Mouse (Mus musculus) gastrocnemius, adult 2 months (tissue): ENCODE measurements around the gene Cib2. TPM values are rescaled to one million over a fixed set of nuclear protein-coding genes. Genes with fewer than 3 reads are reported as not detected.
"Not testable (repeated sequence)": the region's sequence is repeated elsewhere in the genome, so short reads cannot be mapped to it uniquely, and the experiment has no call there.

Experiments
- DNase-seq: peaks from one replicate; pipeline ENCODE4 v3.0.0; 2022
- H3K27ac ChIP-seq: fragments of 200-600 bp; 2 replicates; pipeline ENCODE4 v1.8.1; 2022; ENCODE audit warnings: mild to moderate bottlenecking
- H3K4me3 ChIP-seq: fragments of 200-600 bp; 2 replicates; pipeline ENCODE4 v1.8.1; 2022; ENCODE audit warnings: mild to moderate bottlenecking, moderate library complexity
- CTCF ChIP-seq: fragments of 200-600 bp; IDR thresholded peaks from 2 replicates; pipeline ENCODE4 v1.8.1; 2022; ENCODE audit warnings: antibody characterized with exemption, mild to moderate bottlenecking, moderate library complexity
- intact Hi-C: fragments of 180-260 bp; cut with DNase I; formaldehyde crosslinking; loops from one replicate; pipeline ENCODE4 v1.15.1; 2025
- long read RNA-seq, 2 experiments: library from polyadenylated mRNA; stranded (forward); transcript quantifications; one replicate each; pipeline ENCODE4 v2.0.0; 2021
- total RNA-seq, 2 experiments: library from RNA; stranded (reverse); gene quantifications; 2 replicates each; pipeline ENCODE4 v1.2.3; 2021

The Cib2 gene
- total RNA-seq, result 100 to 1,000 TPM in 1 of 2 experiments, 10 to 100 TPM in 1; 95.5 to 143 TPM
- long read RNA-seq, experiment 1, transcript Cib2-201 (6 exons, 1,433 nt), result major isoform, 152 of 169 reads
- long read RNA-seq, experiment 1, partial matches to known transcripts, result 6 of 169 reads
- long read RNA-seq, experiment 1, other reads (novel, unspliced or antisense), result 11 of 169 reads
- long read RNA-seq, experiment 2, transcript Cib2-201 (6 exons, 1,433 nt), result major isoform, 180 of 203 reads
- long read RNA-seq, experiment 2, partial matches to known transcripts, result 3 of 203 reads
- long read RNA-seq, experiment 2, other reads (novel, unspliced or antisense), result 20 of 203 reads

DNA sequence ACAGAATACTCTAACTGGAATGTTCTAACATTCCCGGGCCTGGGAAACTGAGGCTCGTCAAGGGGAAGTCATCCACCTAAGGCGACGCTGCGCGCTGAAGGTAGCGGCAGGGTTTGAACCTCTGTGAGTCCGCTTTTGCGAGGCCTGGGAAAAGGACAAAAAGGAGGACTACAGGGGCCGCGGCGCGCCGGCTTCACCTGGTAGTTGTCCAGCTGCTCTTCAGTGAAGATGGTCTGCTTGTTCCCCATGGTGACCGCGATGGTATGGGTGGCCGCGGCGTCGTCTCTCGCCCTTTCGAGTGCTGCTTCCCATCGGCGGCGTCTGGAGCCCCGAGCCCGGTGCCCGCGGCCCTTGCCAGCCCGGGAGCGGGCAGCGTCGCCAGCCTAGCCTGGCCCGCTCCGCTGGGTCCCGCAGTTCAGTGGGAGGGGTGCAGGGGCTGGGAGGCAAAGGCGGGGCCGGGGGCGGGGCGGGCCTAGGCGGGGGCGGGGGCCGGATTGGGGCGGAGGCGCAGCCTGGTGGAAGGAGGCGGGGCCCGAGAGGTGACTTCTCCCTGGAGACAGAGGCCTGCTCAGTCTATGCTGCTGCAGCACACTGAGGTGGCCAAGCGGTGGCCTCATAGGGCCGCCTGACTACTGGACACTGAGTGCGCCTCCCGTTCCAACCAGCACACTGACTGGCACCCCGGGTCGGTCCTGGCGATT, at the start of gene Cib2:
Gene Cib2 (minus strand): TSS at position 448 of the 701 bp plus-strand sequence.
- intact Hi-C loops, result loop anchor here (2.0 kb wide), 3 partner anchors 27 to 45 kb away; partner anchors contain the start of gene Idh3a
- peak; percentile 94 for DNase-seq
- H3K4me3 ChIP-seq, result peak within 1 kb of the TSS; percentile 83
- H3K27ac ChIP-seq, result peak within 1 kb of the TSS; percentile 92
- TF ChIP-seq CTCF, result peak; percentile 59

GRCm38 (mm10) chr9:54604886-54605285, 44.9 kb upstream of the Cib2 start:
- Histone ChIP-seq H3K4me3 (no peak overlapping the region), H3K27ac (no peak overlapping the region)
- TF ChIP-seq CTCF, result peak; percentile 72
- DNase-seq, result peak; percentile 86
- intact Hi-C loops, result loop anchor here (1.0 to 2.0 kb wide), 2 partner anchors 44 to 53 kb away; partner anchors contain the start of gene Cib2

DNA sequence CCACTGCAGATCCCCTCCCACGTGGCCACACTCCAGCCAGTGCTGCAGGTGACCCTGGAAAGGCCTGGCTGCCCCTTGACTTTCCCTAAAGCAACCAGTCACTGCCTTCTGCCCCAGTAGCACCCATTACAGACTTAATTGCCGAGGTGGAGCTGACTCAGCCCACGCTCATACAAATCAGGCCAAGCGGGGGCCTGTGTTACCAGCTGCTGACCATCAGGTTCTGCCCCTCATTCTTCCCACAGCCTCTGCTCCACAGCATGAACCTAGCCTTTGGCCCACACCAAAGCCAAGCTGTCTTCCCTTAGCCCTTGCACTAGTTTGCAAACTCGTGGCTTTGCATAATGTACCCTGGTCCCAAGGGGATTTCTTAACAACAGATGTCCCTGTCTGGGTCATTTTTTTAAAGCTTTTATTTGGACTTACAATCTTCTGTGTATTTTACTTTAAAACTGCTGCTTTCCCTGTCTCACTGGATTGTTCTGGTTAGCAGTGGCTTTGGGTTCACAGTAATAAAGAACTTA, 44.2 kb upstream of the Cib2 start:
- intact Hi-C loops, result loop anchor here (2.0 kb wide), 1 partner anchor 43 kb away; the partner anchor contains the start of gene Cib2
- DNase-seq, result no peak
- H3K27ac ChIP-seq, result no peak overlapping the region
- no peak for TF ChIP-seq CTCF
- no peak overlapping the region for H3K4me3 ChIP-seq

DNA sequence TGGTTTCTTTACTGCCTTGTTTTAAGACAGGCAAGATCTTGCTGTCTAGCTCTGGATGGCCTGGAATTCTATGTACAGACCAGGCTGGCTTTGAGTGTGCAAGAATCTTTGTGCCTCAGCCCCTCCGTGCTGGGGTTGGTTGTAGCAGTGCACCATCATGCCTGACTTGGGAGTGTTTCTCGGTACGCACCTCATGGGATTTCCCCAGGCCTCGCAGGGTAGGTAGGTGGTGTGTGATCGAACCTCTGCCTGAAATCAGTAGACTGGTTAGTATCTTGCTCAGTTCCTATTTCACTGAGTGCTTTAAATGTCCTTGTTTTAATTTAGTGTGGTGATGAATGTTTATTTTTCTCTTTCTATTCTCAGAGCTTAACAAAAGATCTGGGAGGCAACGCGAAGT, 42.9 kb upstream of the Cib2 start:
- no peak overlapping the region for H3K27ac ChIP-seq
- no peak for TF ChIP-seq CTCF
- DNase-seq, result no peak
- intact Hi-C loops, result no loop called here
- no peak overlapping the region for H3K4me3 ChIP-seq

DNA sequence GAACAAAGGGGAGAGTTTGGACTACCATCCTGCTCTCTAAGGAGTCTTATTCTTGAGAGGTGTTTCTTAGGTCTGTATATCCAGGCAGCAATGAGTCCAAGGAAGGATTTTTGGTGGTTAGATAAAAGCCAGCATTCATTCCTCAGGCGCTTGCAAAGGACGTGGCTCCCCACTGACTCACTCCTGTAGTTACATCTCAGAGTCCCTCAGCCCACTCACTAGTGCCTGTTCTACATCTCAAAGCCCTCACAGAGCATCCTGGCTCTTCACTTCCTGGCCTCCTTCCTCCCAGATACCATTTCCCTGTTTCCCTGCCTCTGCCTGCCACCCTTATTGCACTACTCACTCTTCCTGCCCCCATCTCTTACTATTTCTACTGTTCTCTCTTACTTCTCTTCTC, 42.4 kb upstream of the Cib2 start:
- no peak overlapping the region for H3K27ac ChIP-seq
- TF ChIP-seq CTCF, result no peak
- DNase-seq, result no peak
- H3K4me3 ChIP-seq, result no peak overlapping the region
- intact Hi-C loops, result no loop called here

DNA sequence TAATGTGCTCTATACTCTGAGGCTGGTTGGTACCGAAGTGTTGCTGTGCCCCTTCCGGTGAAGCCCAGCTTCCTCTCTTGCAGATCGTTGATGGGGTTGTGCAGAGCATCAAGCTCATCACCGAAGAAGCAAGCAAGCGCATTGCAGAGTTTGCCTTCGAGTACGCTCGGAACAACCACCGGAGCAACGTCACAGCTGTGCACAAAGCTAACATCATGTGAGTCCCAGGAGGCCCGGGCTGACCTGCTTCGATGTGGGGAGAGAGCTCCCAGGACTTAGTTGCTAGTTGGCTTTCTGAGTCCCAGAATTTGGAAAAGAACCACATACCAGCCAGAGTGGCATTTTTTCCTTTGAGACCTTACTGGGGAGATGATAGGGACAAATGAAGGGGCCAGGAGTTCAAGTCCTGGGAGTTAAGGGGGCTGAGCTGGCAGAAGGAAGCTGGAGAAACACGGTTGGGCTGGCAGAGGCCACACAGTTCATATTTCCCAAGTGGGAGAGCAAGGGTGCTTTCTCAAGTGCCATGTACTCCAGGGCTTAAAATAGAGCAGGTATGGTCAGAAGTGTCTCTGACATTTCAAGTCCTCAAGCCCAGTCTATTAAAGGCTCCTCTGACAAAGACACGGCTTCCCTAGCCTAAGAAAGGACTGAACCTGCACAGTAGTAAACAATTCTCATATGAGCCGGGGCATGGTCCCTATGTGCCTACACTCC, 36.9 kb upstream of the Cib2 start:
- Histone ChIP-seq H3K4me3 (peak overlapping the region; percentile 65), H3K27ac (peak overlapping the region; percentile 96)
- intact Hi-C loops, result loop anchor here (2.0 kb wide), 1 partner anchor 36 kb away; the partner anchor contains the start of gene Cib2
- no peak for TF ChIP-seq CTCF
- peak; percentile 74 for DNase-seq

DNA sequence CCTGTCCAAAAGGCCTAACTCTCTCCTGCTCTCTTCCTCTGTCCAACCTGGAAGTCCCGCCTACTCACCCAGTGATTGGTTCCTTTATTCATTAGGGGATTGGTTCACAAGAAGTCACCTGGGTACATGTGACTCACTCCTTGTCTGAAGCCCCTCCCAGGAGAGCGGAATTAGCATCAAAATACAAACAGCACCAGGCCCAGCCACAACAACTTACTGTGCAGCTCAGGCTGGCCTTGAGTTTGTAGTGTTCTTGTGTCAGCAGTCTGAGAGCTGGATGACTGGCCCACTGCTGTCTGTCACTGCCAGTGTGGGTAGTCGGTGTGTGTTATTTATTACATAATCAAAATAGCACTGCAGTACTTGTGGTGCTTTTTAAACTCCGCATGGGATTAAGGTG, 33.6 kb upstream of the Cib2 start:
- intact Hi-C loops, result not testable (repeated sequence)
- peak overlapping the region; percentile 96 for H3K27ac ChIP-seq
- H3K4me3 ChIP-seq, result peak overlapping the region; percentile 65; the same call in 1 of the 2 replicates
- DNase-seq, result peak; percentile 44

- no peak for TF ChIP-seq CTCF
- intact Hi-C loops, result loop anchor here (2.0 kb wide), 1 partner anchor 27 kb away; the partner anchor contains the start of gene Cib2
- DNase-seq, result no peak
- Histone ChIP-seq H3K4me3 (peak overlapping the region; percentile 80), H3K27ac (peak overlapping the region; percentile 94)
Observed at GRCm38 (mm10) chr9:54587863-54588262, 27.8 kb upstream of the Cib2 start.

GRCm38 (mm10) chr9:54586199-54587061, 26.4 kb upstream of the Cib2 start, which contains the start of gene Idh3a:
TSS of gene Idh3a (plus strand) at chr9:54586334.
- Histone ChIP-seq H3K27ac (peak within 1 kb of the TSS; percentile 94), H3K4me3 (peak within 1 kb of the TSS; percentile 80)
- TF ChIP-seq CTCF, result no peak
- intact Hi-C loops, result loop anchor here (2.0 kb wide), 1 partner anchor 26 kb away; the partner anchor contains the start of gene Cib2
- peak; percentile 99 for DNase-seq

DNA sequence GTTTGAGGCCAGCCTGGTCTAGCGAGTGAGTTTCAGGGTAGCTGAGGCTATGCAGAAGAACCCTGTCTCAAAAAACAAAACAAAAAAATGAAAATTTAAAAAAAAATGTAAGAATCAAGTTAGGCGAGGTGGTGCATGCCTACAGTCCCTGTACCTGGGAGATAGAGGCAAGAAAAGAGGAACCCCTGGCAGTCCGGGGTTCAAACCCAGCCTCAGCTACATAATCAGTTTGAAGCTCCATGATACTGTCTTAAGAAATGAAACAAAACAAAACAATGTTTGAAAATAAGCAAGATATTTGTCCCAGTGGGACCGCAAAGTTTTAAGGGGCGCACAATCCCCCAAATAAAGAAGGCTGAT, 25.8 kb upstream of the Cib2 start:
- no peak for TF ChIP-seq CTCF
- Histone ChIP-seq H3K27ac (peak overlapping the region; percentile 64), H3K4me3 (peak overlapping the region; percentile 80)
- DNase-seq, result no peak
- intact Hi-C loops, result loop anchor here (2.0 kb wide), 1 partner anchor 25 kb away; the partner anchor contains the start of gene Cib2

DNA sequence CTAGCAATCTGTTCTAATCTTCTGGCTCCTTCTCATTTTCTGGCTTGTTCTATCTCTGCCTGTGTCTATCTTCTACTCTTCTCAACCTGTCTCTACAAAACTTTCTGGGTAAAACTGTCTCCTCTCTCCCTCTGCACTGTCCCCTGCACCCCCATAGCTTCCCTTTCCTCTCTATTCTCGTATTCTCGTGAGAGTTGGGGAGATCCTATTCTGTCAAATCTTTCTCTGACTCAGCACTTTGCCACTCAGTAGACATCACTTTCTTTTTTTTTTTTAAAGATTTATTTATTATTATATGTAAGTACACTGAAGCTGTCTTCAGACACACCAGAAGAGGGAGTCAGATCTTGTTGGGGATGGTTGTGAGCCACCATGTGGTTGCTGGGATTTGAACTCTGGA, 24.1 kb upstream of the Cib2 start:
- H3K27ac ChIP-seq, intact Hi-C loops, DNase-seq, H3K4me3 ChIP-seq: not testable (repeated sequence)
